14 mouse cellular contexts compared by ENCODE assay signal in the genomic region with DNA sequence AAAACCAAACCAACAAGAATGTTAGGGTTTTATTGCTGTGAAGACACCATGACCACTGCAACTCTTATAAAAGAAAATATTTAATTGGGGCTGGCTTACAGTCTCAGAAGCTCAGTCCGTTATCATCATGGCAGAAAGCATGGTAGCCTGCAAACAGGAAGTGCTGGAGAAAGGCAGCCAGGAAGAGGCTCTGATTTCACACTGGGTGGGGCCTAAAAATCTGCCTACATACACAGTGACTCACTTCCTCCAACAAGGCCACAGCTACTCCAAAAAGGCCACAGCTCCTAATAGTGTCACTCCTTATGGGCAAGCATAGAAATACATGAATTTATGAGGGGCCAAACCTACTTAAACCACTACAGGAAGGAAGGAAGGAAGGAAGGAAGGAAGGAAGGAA.
"Had no signal": no experiment of that assay in that cellular context is flagged by ENCODE, and none has a peak within 500 bp of the region (broad histone marks: within the 10 kb centered on the region; RNA-seq: fewer than 3 reads in every experiment).

No protein-coding gene starts in this region.

- H3K9me3 ChIP-seq: limb, embryonic 10.5 days; liver, embryonic 15.5 days; midbrain, embryonic 15.5 days; neural tube, embryonic 15.5 days had no signal

- H3K27ac ChIP-seq: left cerebral cortex, adult 2 months; limb, embryonic 10.5 days; liver, embryonic 15.5 days; midbrain, embryonic 15.5 days; neural tube, embryonic 15.5 days had no signal

- H3K4me1 ChIP-seq: limb, embryonic 10.5 days; liver, embryonic 15.5 days; midbrain, embryonic 15.5 days; neural tube, embryonic 15.5 days had no signal

- DNase-seq: kidney, adult 18-20 months; kidney, postnatal 10 days; lung, adult 2 months; right cerebral cortex, postnatal 4 days; spleen, adult 18-20 months; thymus, postnatal 36 days had no signal

- H3K9ac ChIP-seq: liver, embryonic 15.5 days; midbrain, embryonic 15.5 days; neural tube, embryonic 15.5 days had no signal

- ATAC-seq: lung, postnatal 0 days; midbrain, embryonic 15.5 days had no signal

- H3K27me3 ChIP-seq: midbrain, embryonic 15.5 days; neural tube, embryonic 15.5 days had no signal

- H3K4me2 ChIP-seq: liver, embryonic 11.5 days; liver, embryonic 15.5 days; midbrain, embryonic 11.5 days; midbrain, embryonic 15.5 days; neural tube, embryonic 15.5 days had no signal

- H3K4me3 ChIP-seq: left cerebral cortex, adult 2 months; limb, embryonic 10.5 days; liver, embryonic 15.5 days; midbrain, embryonic 15.5 days; neural tube, embryonic 15.5 days had no signal

- H3K36me3 ChIP-seq: limb, embryonic 10.5 days; liver, embryonic 15.5 days; midbrain, embryonic 15.5 days; neural tube, embryonic 15.5 days had no signal
